Mouse (Mus musculus): ENCODE data around the gene Fut2.

DNA sequence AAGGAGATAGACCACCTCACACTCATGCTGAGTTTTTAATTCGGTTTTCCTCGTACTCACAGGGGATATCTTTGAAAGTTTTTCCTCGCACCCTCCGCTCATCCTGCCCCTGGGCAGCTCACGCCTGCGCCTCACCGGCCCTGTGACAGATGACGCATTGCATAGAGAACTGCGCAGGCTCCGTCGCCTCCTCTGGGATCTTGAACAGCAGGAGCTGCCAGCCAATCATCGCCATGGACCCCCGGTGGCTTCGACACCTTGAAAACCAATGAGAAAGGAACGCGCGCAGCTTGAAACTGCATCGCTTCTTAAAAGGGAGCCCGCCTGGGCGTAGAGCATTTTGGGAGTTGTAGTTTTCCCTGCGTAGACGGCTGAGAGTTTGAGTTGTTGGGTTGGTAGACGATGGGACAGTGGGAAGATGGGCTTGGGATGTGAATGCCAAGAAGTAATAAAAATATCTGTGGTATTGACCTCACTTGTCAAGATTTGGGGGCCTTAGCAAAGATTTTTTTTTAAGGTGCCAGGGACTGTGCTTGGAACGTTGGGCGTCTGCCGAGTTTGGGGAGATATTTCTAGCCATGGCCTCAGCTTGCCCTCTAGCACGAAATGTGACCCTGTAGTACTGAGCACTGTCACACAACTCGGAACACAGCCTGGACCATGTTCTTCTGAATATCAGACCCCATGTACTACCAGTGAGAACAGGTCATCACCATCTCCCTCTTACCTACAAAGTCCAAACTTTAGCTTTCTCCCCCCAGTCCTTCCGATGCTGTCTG is 27.4 kb downstream of the Fut2 start:
- TF ChIP-seq CTCF (IDR thresholded peaks at IDR 0.05) (no peak), EP300 (IDR thresholded peaks at IDR 0.05) (no peak)
